Mouse (Mus musculus) lung, adult 2 months (tissue): ENCODE results near the gene Baz2b.

Experiments
- CTCF ChIP-seq: fragments of 200-500 bp; IDR thresholded peaks from 2 replicates; pipeline ENCODE4 v1.5.1; 2011; ENCODE audit warnings: mild to moderate bottlenecking, low read length, control low read depth; ENCODE audit not compliant: insufficient read depth
- POLR2A ChIP-seq: fragments of 200-500 bp; IDR thresholded peaks from 2 replicates; pipeline ENCODE4 v1.6.1; 2011; ENCODE audit warnings: low read depth, mild to moderate bottlenecking, control low read depth, low read length, borderline replicate concordance; ENCODE audit errors: extremely low read depth

- no peak for TF ChIP-seq POLR2A
- no peak for TF ChIP-seq CTCF
These were observed 159.8 kb downstream of the Baz2b start for GRCm38 (mm10) chr2:60049889-60050288.
